Mouse (Mus musculus): ENCODE measurements at regions not wholly inside any gene's neighbourhood (a gene's known extent, or its start where the extent isn't known, plus 50 kb on each side); places are given as distances from the start of the nearest gene placed in this dataset.

- H3K36me3 ChIP-seq (ENCODE audit: control insufficient read depth, insufficient read depth): no peaks in the 10 kb centered on the region
- ATAC-seq (replicated peaks; ENCODE audit: extremely low read depth, insufficient read depth, low FRiP score): no peak
Measured at GRCm38 (mm10) chrX:10984894-10985293, 270.1 kb downstream of the Mid1ip1 start.

GRCm38 (mm10) chrX:10991871-10992210 is 277.0 kb downstream of the Mid1ip1 start:
- Histone ChIP-seq H3K9ac (ENCODE audit: low read length) (no peak overlapping the region), H3K4me2 (ENCODE audit: low read depth, low read length) (peak overlapping the region; percentile 66), H3K4me3 (ENCODE audit: low read length) (peak overlapping the region; percentile 32), H3K36me3 (ENCODE audit: control insufficient read depth, insufficient read depth) (no peaks in the 10 kb centered on the region), H3K4me1 (ENCODE audit: control insufficient read depth, insufficient read depth, low read length) (peaks cover 3% of the 10 kb centered on the region), H3K27me3 (ENCODE audit: control insufficient read depth, insufficient read depth, low read length) (no peaks in the 10 kb centered on the region), H3K27ac (ENCODE audit: low read length) (no peak overlapping the region), H3K9me3 (replicated peaks; ENCODE audit: control insufficient read depth, low read length) (no peaks in the 10 kb centered on the region)
- ATAC-seq (replicated peaks; ENCODE audit: extremely low read depth, insufficient read depth, low FRiP score): no peak
- 25% methylated on average over 6 of the region's 6 CpGs for WGBS

More at GRCm38 (mm10) chrX:10984894-10985293, 270.1 kb downstream of the Mid1ip1 start:
- Histone ChIP-seq H3K27ac (ENCODE audit: low read length) (no peak overlapping the region), H3K9ac (ENCODE audit: low read length) (no peak overlapping the region), H3K4me1 (ENCODE audit: control insufficient read depth, insufficient read depth, low read length) (no peaks in the 10 kb centered on the region), H3K9me3 (replicated peaks; ENCODE audit: control insufficient read depth, low read length) (no peaks in the 10 kb centered on the region), H3K4me2 (ENCODE audit: low read depth, low read length) (no peak overlapping the region), H3K27me3 (ENCODE audit: control insufficient read depth, insufficient read depth, low read length) (no peaks in the 10 kb centered on the region), H3K4me3 (ENCODE audit: low read length) (no peak overlapping the region)
- WGBS: 81% methylated on average over 7 of the region's 7 CpGs

- H3K27ac ChIP-seq (ENCODE audit: low read length): 0 out of 2 replicates have a peak overlapping the region, but pooled peaks have one; percentile 5
- WGBS: 21% methylated on average over 19 of the region's 19 CpGs
- H3K27me3 ChIP-seq (ENCODE audit: control insufficient read depth, insufficient read depth, low read length): no peaks in the 10 kb centered on the region
- H3K4me3 ChIP-seq (ENCODE audit: low read length): peak overlapping the region; percentile 32
- peak; percentile 32; the same call in 1 of the 2 replicates for ATAC-seq (replicated peaks; ENCODE audit: extremely low read depth, insufficient read depth, low FRiP score)
- H3K4me2 ChIP-seq (ENCODE audit: low read depth, low read length): peak overlapping the region; percentile 66
- peak overlapping the region; percentile 60 for H3K9ac ChIP-seq (ENCODE audit: low read length)
- H3K9me3 ChIP-seq (replicated peaks; ENCODE audit: control insufficient read depth, low read length): no peaks in the 10 kb centered on the region
- no peaks in the 10 kb centered on the region for H3K36me3 ChIP-seq (ENCODE audit: control insufficient read depth, insufficient read depth)
- H3K4me1 ChIP-seq (ENCODE audit: control insufficient read depth, insufficient read depth, low read length): peaks cover 3% of the 10 kb centered on the region
Measured at GRCm38 (mm10) chrX:10992211-10993004, 277.6 kb downstream of the Mid1ip1 start.

- peaks cover 3% of the 10 kb centered on the region for H3K4me1 ChIP-seq (ENCODE audit: control insufficient read depth, insufficient read depth, low read length)
- no peaks in the 10 kb centered on the region for H3K36me3 ChIP-seq (ENCODE audit: control insufficient read depth, insufficient read depth)
- no peaks in the 10 kb centered on the region for H3K27me3 ChIP-seq (ENCODE audit: control insufficient read depth, insufficient read depth, low read length)
- H3K27ac ChIP-seq (ENCODE audit: low read length): no peak overlapping the region
- WGBS: 27% methylated on average over 6 of the region's 6 CpGs
- H3K9ac ChIP-seq (ENCODE audit: low read length): peak overlapping the region; percentile 60
- H3K4me2 ChIP-seq (ENCODE audit: low read depth, low read length): peak overlapping the region; percentile 66
- ATAC-seq (replicated peaks; ENCODE audit: extremely low read depth, insufficient read depth, low FRiP score): 0 out of 2 replicates have a peak, but pooled peaks have one; percentile 58
- no peaks in the 10 kb centered on the region for H3K9me3 ChIP-seq (replicated peaks; ENCODE audit: control insufficient read depth, low read length)
- H3K4me3 ChIP-seq (ENCODE audit: low read length): peak overlapping the region; percentile 32
Measured at GRCm38 (mm10) chrX:10993005-10993377, 278.2 kb downstream of the Mid1ip1 start.

- ATAC-seq (replicated peaks; ENCODE audit: extremely low read depth, insufficient read depth, low FRiP score): no peak
- Histone ChIP-seq H3K27me3 (ENCODE audit: control insufficient read depth, insufficient read depth, low read length) (no peaks in the 10 kb centered on the region), H3K4me1 (ENCODE audit: control insufficient read depth, insufficient read depth, low read length) (peaks cover 5% of the 10 kb centered on the region), H3K9ac (ENCODE audit: low read length) (no peak overlapping the region), H3K4me2 (ENCODE audit: low read depth, low read length) (no peak overlapping the region), H3K36me3 (ENCODE audit: control insufficient read depth, insufficient read depth) (no peaks in the 10 kb centered on the region), H3K4me3 (ENCODE audit: low read length) (no peak overlapping the region), H3K27ac (ENCODE audit: low read length) (no peak overlapping the region), H3K9me3 (replicated peaks; ENCODE audit: control insufficient read depth, low read length) (0 out of 2 replicates have a peak, but pooled peaks cover 2% of the 10 kb centered on the region)
Measured at GRCm38 (mm10) chrX:10994910-10995309, 280.1 kb downstream of the Mid1ip1 start.

GRCm38 (mm10) chrX:11001180-11001579 is 286.4 kb downstream of the Mid1ip1 start:
- Histone ChIP-seq H3K4me3 (ENCODE audit: low read length) (no peak overlapping the region), H3K27ac (ENCODE audit: low read length) (no peak overlapping the region), H3K4me2 (ENCODE audit: low read depth, low read length) (no peak overlapping the region), H3K9me3 (replicated peaks; ENCODE audit: control insufficient read depth, low read length) (0 out of 2 replicates have a peak, but pooled peaks cover 2% of the 10 kb centered on the region), H3K9ac (ENCODE audit: low read length) (no peak overlapping the region), H3K36me3 (ENCODE audit: control insufficient read depth, insufficient read depth) (no peaks in the 10 kb centered on the region), H3K4me1 (ENCODE audit: control insufficient read depth, insufficient read depth, low read length) (0 out of 2 replicates have a peak, but pooled peaks cover 3% of the 10 kb centered on the region), H3K27me3 (ENCODE audit: control insufficient read depth, insufficient read depth, low read length) (no peaks in the 10 kb centered on the region)
- 79% methylated on average over 3 of the region's 3 CpGs for WGBS
- ATAC-seq (replicated peaks; ENCODE audit: extremely low read depth, insufficient read depth, low FRiP score): no peak

- no peaks in the 10 kb centered on the region for H3K4me1 ChIP-seq (ENCODE audit: control insufficient read depth, insufficient read depth, low read length)
- no peaks in the 10 kb centered on the region for H3K9me3 ChIP-seq (replicated peaks; ENCODE audit: control insufficient read depth, low read length)
- no peak overlapping the region for H3K27ac ChIP-seq (ENCODE audit: low read length)
- H3K4me2 ChIP-seq (ENCODE audit: low read depth, low read length): no peak overlapping the region
- H3K4me3 ChIP-seq (ENCODE audit: low read length): no peak overlapping the region
- H3K9ac ChIP-seq (ENCODE audit: low read length): no peak overlapping the region
- no peaks in the 10 kb centered on the region for H3K36me3 ChIP-seq (ENCODE audit: control insufficient read depth, insufficient read depth)
- no peaks in the 10 kb centered on the region for H3K27me3 ChIP-seq (ENCODE audit: control insufficient read depth, insufficient read depth, low read length)
- ATAC-seq (replicated peaks; ENCODE audit: extremely low read depth, insufficient read depth, low FRiP score): no peak
Measured at GRCm38 (mm10) chrX:11039278-11039677, 259.8 kb upstream of the H2al1a start.

- 63% methylated on average over 3 of the region's 3 CpGs for WGBS
- H3K36me3 ChIP-seq (ENCODE audit: control insufficient read depth, insufficient read depth): no peaks in the 10 kb centered on the region
- no peaks in the 10 kb centered on the region for H3K9me3 ChIP-seq (replicated peaks; ENCODE audit: control insufficient read depth, low read length)
- no peaks in the 10 kb centered on the region for H3K27me3 ChIP-seq (ENCODE audit: control insufficient read depth, insufficient read depth, low read length)
- no peak for ATAC-seq (replicated peaks; ENCODE audit: extremely low read depth, insufficient read depth, low FRiP score)
- H3K27ac ChIP-seq (ENCODE audit: low read length): no peak overlapping the region
- H3K4me3 ChIP-seq (ENCODE audit: low read length): no peak overlapping the region
- no peak overlapping the region for H3K4me2 ChIP-seq (ENCODE audit: low read depth, low read length)
- no peak overlapping the region for H3K9ac ChIP-seq (ENCODE audit: low read length)
- H3K4me1 ChIP-seq (ENCODE audit: control insufficient read depth, insufficient read depth, low read length): no peaks in the 10 kb centered on the region
Measured at GRCm38 (mm10) chrX:11046769-11047168, 252.3 kb upstream of the H2al1a start.

- no peak overlapping the region for H3K4me3 ChIP-seq (ENCODE audit: low read length)
- H3K9me3 ChIP-seq (replicated peaks; ENCODE audit: control insufficient read depth, low read length): no peaks in the 10 kb centered on the region
- no peak for ATAC-seq (replicated peaks; ENCODE audit: extremely low read depth, insufficient read depth, low FRiP score)
- 69% methylated on average over 3 of the region's 3 CpGs for WGBS
- no peak overlapping the region for H3K4me2 ChIP-seq (ENCODE audit: low read depth, low read length)
- H3K36me3 ChIP-seq (ENCODE audit: control insufficient read depth, insufficient read depth): no peaks in the 10 kb centered on the region
- no peak overlapping the region for H3K27ac ChIP-seq (ENCODE audit: low read length)
- no peak overlapping the region for H3K9ac ChIP-seq (ENCODE audit: low read length)
- H3K4me1 ChIP-seq (ENCODE audit: control insufficient read depth, insufficient read depth, low read length): no peaks in the 10 kb centered on the region
- H3K27me3 ChIP-seq (ENCODE audit: control insufficient read depth, insufficient read depth, low read length): peaks cover 3% of the 10 kb centered on the region; the same call in 1 of the 2 replicates
Measured at GRCm38 (mm10) chrX:11082171-11082570, 216.9 kb upstream of the H2al1a start.
